Mouse (Mus musculus) lung, adult 18-20 months (tissue): ENCODE data around the gene Rnf157.

Experiments used
- DNase-seq, 2 experiments: peaks; one replicate each; pipeline ENCODE4 v3.0.0; 2022; ENCODE audit warnings: mixed read lengths in 2 of 2

Gene Rnf157

GRCm38 (mm10) chr11:116296191-116296734 is 116.6 kb downstream of the Rnf157 start:
- DNase-seq = no peak

- DNase-seq = peak; percentile 39 to 67
Measured at GRCm38 (mm10) chr11:116294319-116294718, 118.5 kb downstream of the Rnf157 start.

GRCm38 (mm10) chr11:116293538-116294137 is 119.2 kb downstream of the Rnf157 start:
- no peak for DNase-seq

- DNase-seq = no peak
Measured at GRCm38 (mm10) chr11:116292401-116292800, 120.4 kb downstream of the Rnf157 start.

- no peak for DNase-seq
Measured at GRCm38 (mm10) chr11:116290556-116290955, 122.3 kb downstream of the Rnf157 start.

GRCm38 (mm10) chr11:116287351-116287750 is 125.5 kb downstream of the Rnf157 start:
- DNase-seq = no peak
